Mouse (Mus musculus) megakaryocyte progenitor cell, adult 5-6 weeks (primary cell): ENCODE data around the gene 4930412O13Rik. TPM values are rescaled to one million over a fixed set of nuclear protein-coding genes. Genes with fewer than 3 reads are reported as not detected.
A peak's percentile ranks its signal among the peaks of the same experiment; 100 is the strongest.

Source experiments
- ATAC-seq: replicated peaks from 2 replicates; pipeline ENCODE4 v1.8.0; 2016; ENCODE audit warnings: mild to moderate bottlenecking, moderate TSS enrichment, inconsistent platforms; ENCODE audit not compliant: poor library complexity
- total RNA-seq, 2 experiments: library from RNA; stranded (forward) in 1 of 2; stranded (reverse) in 1 of 2; fragments of 157-497, 149-512 nt in 1 of 2; fragments of 200-1000 nt in 1 of 2; gene quantifications; 2 replicates each; pipeline versions ENCODE4 v1.2.3 to v1.2.4; 2015 to 2017

Gene 4930412O13Rik
- total RNA-seq, 2 experiments from 2014 or later = not detected

GRCm38 (mm10) chr2:9896097-9896770 is 15.2 kb downstream of the 4930412O13Rik start:
- ATAC-seq = 0 out of 2 replicates have a peak, but pooled peaks have one; percentile 23

DNA sequence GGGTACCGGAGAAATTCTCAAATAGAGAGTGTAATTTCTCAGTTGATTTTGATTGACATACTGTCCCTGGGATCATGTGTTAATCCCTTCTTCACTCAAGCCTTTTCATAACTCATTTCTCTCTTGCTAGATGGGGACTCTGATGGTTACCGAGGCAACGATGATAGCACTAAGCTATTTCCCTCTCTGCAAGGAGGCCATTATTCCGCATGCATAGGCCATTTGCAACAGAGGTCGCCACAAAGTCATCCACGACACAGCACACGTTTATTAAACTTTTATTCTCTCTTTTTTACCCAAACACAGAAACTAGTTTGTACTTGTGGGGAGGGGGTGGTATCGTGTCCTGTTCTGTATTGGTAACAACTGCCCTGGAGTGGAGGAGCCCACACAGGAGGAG is 16.8 kb downstream of the 4930412O13Rik start:
- no peak for ATAC-seq

DNA sequence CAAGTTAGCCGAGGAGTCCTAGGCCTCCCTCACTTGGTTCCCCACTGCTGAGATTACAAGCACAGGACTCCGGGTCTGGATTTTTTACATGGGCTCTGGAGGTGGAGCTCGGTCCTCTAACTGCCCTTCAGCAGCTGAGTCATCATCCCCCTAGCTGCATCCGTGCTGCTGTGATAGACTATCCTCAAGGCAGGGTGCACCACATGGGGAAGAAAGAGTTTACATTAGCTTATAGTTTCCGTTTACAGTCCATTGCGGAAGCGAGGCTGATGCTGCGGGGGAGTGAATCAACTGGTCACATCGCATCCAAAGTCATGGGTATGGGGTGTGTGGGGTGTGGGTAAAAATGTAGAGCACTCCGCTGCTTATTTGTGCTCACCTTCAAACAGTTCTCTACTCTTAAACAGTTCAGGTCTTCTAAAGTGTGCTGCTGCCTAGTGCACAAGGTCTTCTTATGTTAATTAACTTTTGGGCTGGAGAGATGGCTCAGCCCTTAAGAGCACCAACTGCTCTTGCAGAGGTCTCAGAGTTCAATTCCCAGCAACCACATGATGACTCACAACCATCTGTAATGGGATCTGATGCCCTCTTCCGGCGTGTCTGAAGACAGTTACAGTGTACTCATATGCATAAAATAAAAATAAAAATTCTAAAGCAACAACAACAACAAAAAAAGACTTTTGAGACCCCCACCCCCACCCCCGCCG is 23.0 kb downstream of the 4930412O13Rik start:
- ATAC-seq = peak; percentile 30; the same call in 1 of the 2 replicates

DNA sequence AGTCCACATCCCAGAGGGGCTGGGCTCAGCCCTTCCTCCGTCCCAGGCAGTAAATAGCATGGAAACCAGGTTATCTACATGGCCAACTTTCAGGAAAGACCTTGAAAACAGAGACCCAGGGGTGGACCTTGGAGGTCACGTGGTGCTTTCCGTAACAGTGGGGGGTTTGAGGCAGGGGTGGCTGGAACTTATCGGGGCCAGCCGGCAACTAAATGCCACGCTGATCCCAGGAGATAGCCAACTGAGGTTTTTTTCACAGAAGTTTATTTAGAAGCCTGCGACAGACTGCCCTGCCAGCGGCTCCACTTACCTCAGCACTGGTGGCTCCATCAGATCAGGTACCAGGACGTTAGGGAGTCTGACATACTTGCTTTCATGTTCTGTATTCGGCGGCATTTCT is 24.9 kb downstream of the 4930412O13Rik start:
- ATAC-seq = peak; percentile 68

DNA sequence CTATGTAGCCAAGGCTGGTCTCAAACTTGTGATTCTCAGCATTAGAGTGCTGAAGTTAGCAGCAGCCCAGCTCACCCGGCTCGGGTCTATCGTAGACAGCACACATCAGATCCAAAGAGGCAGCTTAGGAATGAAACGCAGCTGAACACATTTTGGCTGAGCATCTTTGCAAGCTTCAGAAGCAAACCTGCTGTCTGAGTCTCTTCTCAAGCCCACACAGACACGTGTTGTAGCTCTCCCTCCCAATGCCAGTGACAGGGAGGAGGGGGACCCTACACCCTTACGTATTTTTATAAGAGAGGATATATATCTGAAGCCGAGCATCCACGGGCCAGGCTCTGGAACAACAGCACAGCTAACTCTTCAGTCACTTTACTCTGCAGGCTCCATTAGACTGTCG is 36.5 kb downstream of the 4930412O13Rik start:
- no peak for ATAC-seq

DNA sequence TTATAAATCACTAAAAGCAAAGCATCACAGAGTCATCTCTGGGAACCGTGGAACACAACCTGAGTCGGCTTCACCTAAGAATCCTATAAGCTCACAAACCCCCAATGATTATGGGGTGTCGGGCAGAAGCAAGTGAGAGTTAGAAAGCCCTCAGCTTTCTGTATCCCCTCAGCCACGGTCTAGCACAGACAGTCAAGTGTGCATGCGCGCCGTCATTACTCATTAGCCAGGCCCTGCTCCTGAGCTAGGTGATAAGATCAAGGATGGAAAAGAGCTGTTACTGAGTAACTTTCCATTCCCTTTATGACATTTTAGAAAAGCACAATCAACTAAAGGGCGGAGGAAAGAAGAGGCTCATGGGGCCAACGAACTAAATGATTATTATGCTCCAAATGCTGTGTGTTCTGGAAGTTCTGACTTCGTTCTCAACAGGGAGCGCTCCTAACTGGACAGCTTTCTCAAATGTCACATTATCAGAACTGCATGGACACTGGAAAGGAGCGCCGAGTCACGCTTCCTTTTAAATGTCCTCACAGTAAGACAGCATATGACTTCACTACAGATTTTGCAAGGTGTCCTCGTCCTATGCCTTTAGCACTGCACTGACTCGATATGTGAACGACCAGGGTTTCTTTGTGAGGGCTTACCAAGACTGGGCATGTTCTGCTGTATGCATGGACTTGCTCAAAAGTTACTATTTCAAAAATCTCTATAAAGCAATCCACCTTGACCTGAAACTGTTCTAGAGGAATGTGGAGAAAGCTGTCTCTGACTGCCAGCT is 37.8 kb downstream of the 4930412O13Rik start:
- ATAC-seq = no peak

DNA sequence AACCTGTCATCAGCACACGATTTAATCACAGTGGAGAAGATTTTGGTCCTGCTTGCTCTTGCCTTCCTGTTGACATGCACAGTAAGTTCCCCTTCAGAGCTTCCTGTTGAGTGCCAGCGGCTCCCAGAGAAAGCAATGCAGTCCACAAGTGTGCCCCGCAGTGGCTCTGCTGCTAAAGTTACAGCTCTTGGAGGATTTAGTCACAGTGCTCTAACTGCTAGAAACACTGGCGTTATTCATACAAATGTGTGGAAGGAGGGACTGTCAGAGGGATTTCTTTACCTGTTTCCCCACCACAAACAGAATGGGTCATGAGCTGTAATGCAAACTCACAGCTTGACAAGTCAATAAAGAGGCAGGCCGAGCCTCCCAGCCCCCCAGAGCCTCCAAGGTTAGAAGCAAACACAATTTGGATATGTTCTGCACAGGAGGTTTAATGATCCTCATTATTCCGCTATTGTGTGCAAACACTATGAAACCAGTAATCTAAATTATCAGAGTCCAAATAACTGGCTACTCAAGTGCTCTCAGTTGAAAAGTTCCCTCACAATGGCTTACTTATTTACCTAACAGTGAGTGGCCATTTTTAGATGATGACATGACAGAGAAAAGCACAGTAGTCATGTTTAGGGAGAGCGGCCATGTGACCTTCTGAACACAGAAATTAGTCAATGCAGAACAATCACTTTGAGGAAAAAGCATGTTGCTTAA is 45.3 kb downstream of the 4930412O13Rik start:
- ATAC-seq = peak; percentile 60

DNA sequence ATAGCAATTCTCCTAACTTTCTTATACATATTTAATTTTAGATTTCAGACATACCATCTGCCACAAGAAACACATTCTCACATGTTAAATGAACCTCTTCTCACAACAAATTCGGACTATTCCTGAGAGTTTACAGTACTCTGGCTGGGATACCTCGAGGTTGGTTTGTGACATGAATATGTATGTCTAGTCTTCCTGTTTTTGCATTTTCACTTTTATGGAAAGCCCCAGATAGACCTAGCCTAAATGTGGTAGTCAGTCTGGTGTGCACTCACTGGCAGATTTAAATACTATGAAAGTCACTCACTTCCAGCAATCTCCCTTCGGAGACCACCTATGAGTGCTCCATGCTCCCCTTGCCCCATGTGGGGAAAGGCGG is 45.8 kb downstream of the 4930412O13Rik start:
- no peak for ATAC-seq

Other genes starting within 250 kb of the 4930412O13Rik start
- not detected in 2 replicates for gene 9230102O04Rik, start 8.3 kb downstream of the 4930412O13Rik start, total RNA-seq (2015)
- gene 9230102O04Rik, start 8.3 kb downstream of the 4930412O13Rik start, total RNA-seq (2017) = not detected in 2 replicates
- 0.47 TPM in 1 of 2 replicates, not detected in the other for gene Gata3, start 8.8 kb downstream of the 4930412O13Rik start, total RNA-seq (2015)
- 0.25 and 0.71 TPM in 2 replicates for gene Gata3, start 8.8 kb downstream of the 4930412O13Rik start, total RNA-seq (2017)
- 20.1 and 21.5 TPM in 2 replicates for gene Taf3, start 167.3 kb downstream of the 4930412O13Rik start, total RNA-seq (2015)
- 6.7 and 11.7 TPM in 2 replicates for gene Taf3, start 167.3 kb downstream of the 4930412O13Rik start, total RNA-seq (2017)
- gene Atp5c1, start 199.3 kb downstream of the 4930412O13Rik start, total RNA-seq (2015) = 559 and 601 TPM in 2 replicates
- gene Atp5c1, start 199.3 kb downstream of the 4930412O13Rik start, total RNA-seq (2017) = 468 and 493 TPM in 2 replicates
- 23.0 and 27.1 TPM in 2 replicates for gene Kin, start 199.3 kb downstream of the 4930412O13Rik start, total RNA-seq (2015)
- gene Kin, start 199.3 kb downstream of the 4930412O13Rik start, total RNA-seq (2017) = 29.6 and 34.4 TPM in 2 replicates